Mouse (Mus musculus): Measurements from ENCODE around the gene Rhoh. TPM values are rescaled to one million over a fixed set of nuclear protein-coding genes. Genes with fewer than 3 reads are reported as not detected.

The Rhoh gene
- polyA plus RNA-seq, 1 experiment from 2014 or later: 5.1 TPM

DNA sequence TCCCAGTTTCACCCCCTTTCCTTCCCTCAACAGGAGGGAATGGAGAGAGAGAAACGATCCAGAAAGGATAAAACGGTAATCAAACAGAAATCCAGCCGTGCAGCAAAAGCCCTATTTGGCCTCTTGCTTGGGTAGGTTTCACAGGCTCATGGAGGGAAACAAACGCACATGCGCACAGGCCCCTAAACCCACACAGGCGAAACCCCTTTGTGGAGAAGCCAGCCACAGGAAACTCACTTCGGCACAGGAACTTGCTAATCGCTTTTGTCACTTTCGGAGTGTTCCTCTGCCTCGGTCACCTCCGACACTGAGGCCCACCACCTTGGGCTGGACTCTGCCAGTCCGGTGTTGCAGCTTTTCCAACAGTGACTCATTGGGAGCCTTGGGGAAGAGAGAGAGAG, 2.3 kb downstream of the Rhoh start:
- H3K9me3 ChIP-seq (ENCODE audit: low read length): no peaks in the 10 kb centered on the region
- TF ChIP-seq CTCF (IDR thresholded peaks at IDR 0.05; ENCODE audit: low read depth) (no peak), EP300 (IDR thresholded peaks at IDR 0.05; ENCODE audit: low read depth) (no peak)
- 20% methylated on average over 12 of the region's 12 CpGs for WGBS (ENCODE audit: insufficient replicate concordance)
- H3K36me3 ChIP-seq (replicated peaks; ENCODE audit: insufficient read depth, low read length): no peaks in the 10 kb centered on the region
- peaks cover 4% of the 10 kb centered on the region for H3K4me1 ChIP-seq (ENCODE audit: insufficient read depth)
- H3K9ac ChIP-seq (replicated peaks): peak overlapping the region; percentile 50
- H3K4me3 ChIP-seq (ENCODE audit: low read depth, low read length): peak overlapping the region; percentile 39
- peak overlapping the region; percentile 77 for H3K27ac ChIP-seq (ENCODE audit: low read depth)
- H3K27me3 ChIP-seq (ENCODE audit: insufficient read depth, low read length): no peaks in the 10 kb centered on the region
- H3K4me2 ChIP-seq (ENCODE audit: low read depth, low read length): peak overlapping the region; percentile 55
- ATAC-seq: peak; percentile 47
- peak; percentile 66 for DNase-seq

DNA sequence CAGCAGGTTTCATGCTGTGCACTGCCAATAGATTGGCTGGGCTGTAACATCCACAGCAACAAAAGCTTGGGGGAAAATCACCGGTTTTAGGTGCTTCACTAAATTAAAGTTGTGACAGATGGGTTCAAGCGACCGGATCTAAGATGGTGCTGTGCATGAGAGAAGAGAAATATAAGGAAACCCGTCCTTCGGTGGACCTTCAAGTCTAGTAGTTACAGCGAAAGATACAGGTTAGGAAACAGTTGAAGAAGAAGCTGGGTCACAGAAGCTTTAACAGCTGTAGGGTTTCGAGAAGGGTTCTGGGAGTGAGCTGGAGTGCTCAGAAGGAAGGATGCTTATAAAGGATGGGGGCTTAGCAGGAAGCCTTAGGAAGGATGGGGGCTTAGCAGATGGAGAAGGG, 3.5 kb downstream of the Rhoh start:
- H3K4me1 ChIP-seq (ENCODE audit: insufficient read depth): peaks cover 11% of the 10 kb centered on the region
- peak overlapping the region; percentile 55 for H3K4me2 ChIP-seq (ENCODE audit: low read depth, low read length)
- ATAC-seq (no peak), DNase-seq (no peak)
- H3K27me3 ChIP-seq (ENCODE audit: insufficient read depth, low read length): no peaks in the 10 kb centered on the region
- 44% methylated on average over 7 of the region's 7 CpGs for WGBS (ENCODE audit: insufficient replicate concordance)
- peak overlapping the region; percentile 42 for H3K9ac ChIP-seq (replicated peaks)
- TF ChIP-seq EP300 (IDR thresholded peaks at IDR 0.05; ENCODE audit: low read depth) (no peak), CTCF (IDR thresholded peaks at IDR 0.05; ENCODE audit: low read depth) (no peak)
- H3K9me3 ChIP-seq (ENCODE audit: low read length): no peaks in the 10 kb centered on the region
- H3K27ac ChIP-seq (ENCODE audit: low read depth): no peak overlapping the region
- H3K4me3 ChIP-seq (ENCODE audit: low read depth, low read length): peak overlapping the region; percentile 39
- H3K36me3 ChIP-seq (replicated peaks; ENCODE audit: insufficient read depth, low read length): no peaks in the 10 kb centered on the region

DNA sequence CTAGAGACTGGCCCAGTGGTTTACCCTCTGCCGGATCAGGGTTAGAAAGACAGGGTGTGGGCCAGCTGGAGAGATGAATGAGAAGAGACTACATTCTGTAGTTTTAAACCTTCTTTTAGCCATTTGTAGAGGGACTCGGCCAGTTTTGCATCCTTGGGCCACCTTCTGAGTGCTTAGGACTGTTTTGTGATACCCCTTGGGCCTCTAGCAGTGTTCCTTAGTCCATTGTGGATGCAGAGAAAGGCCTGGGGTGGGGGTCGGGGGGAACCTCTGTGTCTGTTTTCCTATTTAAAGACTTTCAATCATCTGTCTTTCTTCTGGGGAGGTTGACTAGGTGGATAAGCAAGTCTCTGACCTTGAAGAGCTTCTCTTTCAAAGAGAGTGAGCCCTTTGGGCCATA, 3.9 kb downstream of the Rhoh start:
- TF ChIP-seq CTCF (IDR thresholded peaks at IDR 0.05; ENCODE audit: low read depth) (no peak), EP300 (IDR thresholded peaks at IDR 0.05; ENCODE audit: low read depth) (no peak)
- ATAC-seq: no peak
- peak overlapping the region; percentile 55 for H3K4me2 ChIP-seq (ENCODE audit: low read depth, low read length)
- WGBS (ENCODE audit: insufficient replicate concordance): 42% methylated on average over 3 of the region's 3 CpGs
- no peak for DNase-seq
- H3K36me3 ChIP-seq (replicated peaks; ENCODE audit: insufficient read depth, low read length): no peaks in the 10 kb centered on the region
- H3K27me3 ChIP-seq (ENCODE audit: insufficient read depth, low read length): no peaks in the 10 kb centered on the region
- H3K27ac ChIP-seq (ENCODE audit: low read depth): 0 out of 2 replicates have a peak overlapping the region, but pooled peaks have one; percentile 5
- peak overlapping the region; percentile 39 for H3K4me3 ChIP-seq (ENCODE audit: low read depth, low read length)
- peaks cover 11% of the 10 kb centered on the region for H3K4me1 ChIP-seq (ENCODE audit: insufficient read depth)
- H3K9me3 ChIP-seq (ENCODE audit: low read length): no peaks in the 10 kb centered on the region
- peak overlapping the region; percentile 42 for H3K9ac ChIP-seq (replicated peaks)

DNA sequence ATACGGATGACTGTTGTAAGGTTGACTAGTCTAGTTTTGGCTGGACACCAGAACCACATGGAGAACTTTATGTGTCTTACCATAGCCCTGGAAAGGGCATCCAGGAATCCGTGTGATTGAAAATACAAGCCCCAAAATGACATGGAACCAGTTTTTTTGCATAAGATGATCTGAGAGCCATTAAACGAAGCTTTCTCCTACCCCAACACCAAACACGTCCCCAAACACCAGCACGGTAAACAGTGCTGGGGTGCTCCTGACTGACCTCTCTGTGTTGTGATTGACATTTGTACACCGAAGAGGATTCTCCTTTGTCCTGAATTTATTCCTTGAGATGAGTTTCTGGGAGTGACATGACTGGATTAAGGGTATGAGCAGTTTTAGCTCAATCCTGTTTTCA, 5.6 kb downstream of the Rhoh start:
- no peaks in the 10 kb centered on the region for H3K36me3 ChIP-seq (replicated peaks; ENCODE audit: insufficient read depth, low read length)
- peaks cover 11% of the 10 kb centered on the region for H3K4me1 ChIP-seq (ENCODE audit: insufficient read depth)
- peak overlapping the region; percentile 39 for H3K4me3 ChIP-seq (ENCODE audit: low read depth, low read length)
- DNase-seq (no peak), ATAC-seq (no peak)
- 84% methylated on average over 6 of the region's 6 CpGs for WGBS (ENCODE audit: insufficient replicate concordance)
- peak overlapping the region; percentile 55 for H3K4me2 ChIP-seq (ENCODE audit: low read depth, low read length)
- no peaks in the 10 kb centered on the region for H3K27me3 ChIP-seq (ENCODE audit: insufficient read depth, low read length)
- TF ChIP-seq EP300 (IDR thresholded peaks at IDR 0.05; ENCODE audit: low read depth): no peak
- no peak for TF ChIP-seq CTCF (IDR thresholded peaks at IDR 0.05; ENCODE audit: low read depth)
- H3K9me3 ChIP-seq (ENCODE audit: low read length): no peaks in the 10 kb centered on the region
- no peak overlapping the region for H3K9ac ChIP-seq (replicated peaks)
- H3K27ac ChIP-seq (ENCODE audit: low read depth): no peak overlapping the region

DNA sequence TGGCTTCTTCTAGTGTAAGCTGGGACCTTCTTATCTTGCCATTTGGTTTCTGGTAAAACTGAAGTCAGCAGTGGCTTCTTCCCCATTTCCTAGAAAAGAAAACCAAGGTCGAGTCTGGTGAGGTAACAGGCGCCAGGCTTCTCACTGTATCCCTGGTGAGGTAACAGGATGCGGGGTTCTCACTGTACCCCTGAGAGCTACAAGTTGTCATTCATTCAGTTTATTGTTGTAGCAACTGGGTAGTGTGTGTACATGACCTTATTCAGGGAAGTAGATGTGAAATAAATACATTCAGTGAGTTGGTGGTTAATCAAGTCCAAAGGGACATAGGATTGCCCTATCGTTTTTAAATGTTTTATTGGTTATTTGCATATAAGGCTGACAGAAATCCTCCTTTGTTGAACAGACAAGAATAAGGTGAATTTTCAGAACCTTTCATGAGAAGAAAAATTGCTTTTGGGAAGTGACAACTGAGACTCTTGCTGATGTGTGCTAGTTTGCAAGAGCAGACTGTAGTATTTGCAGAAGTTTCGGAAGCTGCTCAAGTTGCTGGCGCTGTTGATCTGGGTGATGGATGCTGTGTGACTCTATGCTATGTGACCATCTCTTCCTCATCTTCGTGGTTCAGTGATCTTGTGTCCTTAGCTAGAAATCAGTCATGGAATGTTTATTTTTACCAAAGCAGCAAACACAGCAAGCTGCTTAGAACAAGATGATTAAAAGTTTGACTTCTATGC, 6.5 kb downstream of the Rhoh start:
- Histone ChIP-seq H3K27me3 (ENCODE audit: insufficient read depth, low read length) (no peaks in the 10 kb centered on the region), H3K4me3 (ENCODE audit: low read depth, low read length) (no peak overlapping the region), H3K9me3 (ENCODE audit: low read length) (no peaks in the 10 kb centered on the region), H3K9ac (replicated peaks) (no peak overlapping the region), H3K27ac (ENCODE audit: low read depth) (no peak overlapping the region; the same call in 1 of the 2 replicates), H3K4me2 (ENCODE audit: low read depth, low read length) (peak overlapping the region; percentile 55; the same call in 1 of the 2 replicates), H3K4me1 (ENCODE audit: insufficient read depth) (peaks cover 11% of the 10 kb centered on the region), H3K36me3 (replicated peaks; ENCODE audit: insufficient read depth, low read length) (no peaks in the 10 kb centered on the region)
- 44% methylated on average over 7 of the region's 7 CpGs for WGBS (ENCODE audit: insufficient replicate concordance)
- TF ChIP-seq CTCF (IDR thresholded peaks at IDR 0.05; ENCODE audit: low read depth) (no peak), EP300 (IDR thresholded peaks at IDR 0.05; ENCODE audit: low read depth) (no peak)
- ATAC-seq: peak; percentile 43; the same call in 1 of the 2 replicates
- DNase-seq: no peak

DNA sequence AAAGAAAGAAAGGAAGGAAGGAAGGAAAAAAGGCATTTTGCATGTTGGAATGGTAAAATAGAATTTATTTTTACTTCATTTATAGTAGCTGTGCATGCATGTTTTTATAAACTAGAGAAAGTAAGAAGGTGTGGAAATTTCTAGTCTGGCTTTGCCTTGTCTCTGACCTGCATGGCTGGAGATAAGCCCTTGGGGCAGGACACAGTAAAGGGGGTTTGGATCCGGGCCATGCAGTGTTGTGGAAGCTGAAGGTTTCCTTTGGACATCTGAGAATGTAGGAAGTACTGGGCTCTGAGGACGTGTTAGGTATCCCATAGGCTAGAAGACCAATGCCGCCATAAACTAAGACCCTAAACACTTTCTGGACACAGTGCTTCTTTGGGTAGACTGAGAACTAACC, 7.4 kb downstream of the Rhoh start:
- Histone ChIP-seq H3K27ac (ENCODE audit: low read depth) (no peak overlapping the region), H3K9me3 (ENCODE audit: low read length) (no peaks in the 10 kb centered on the region), H3K36me3 (replicated peaks; ENCODE audit: insufficient read depth, low read length) (no peaks in the 10 kb centered on the region), H3K27me3 (ENCODE audit: insufficient read depth, low read length) (no peaks in the 10 kb centered on the region), H3K4me1 (ENCODE audit: insufficient read depth) (peaks cover 11% of the 10 kb centered on the region), H3K9ac (replicated peaks) (no peak overlapping the region), H3K4me2 (ENCODE audit: low read depth, low read length) (no peak overlapping the region), H3K4me3 (ENCODE audit: low read depth, low read length) (no peak overlapping the region)
- 54% methylated on average over 3 of the region's 3 CpGs for WGBS (ENCODE audit: insufficient replicate concordance)
- ATAC-seq (no peak), DNase-seq (no peak)
- TF ChIP-seq EP300 (IDR thresholded peaks at IDR 0.05; ENCODE audit: low read depth) (no peak), CTCF (IDR thresholded peaks at IDR 0.05; ENCODE audit: low read depth) (no peak)

Data from liver, postnatal 0 days (tissue).